Mouse (Mus musculus): ENCODE measurements around the gene 4930404N11Rik. TPM values are rescaled to one million over a fixed set of nuclear protein-coding genes. Genes with fewer than 3 reads are reported as not detected.

4930404N11Rik gene
- polyA plus RNA-seq, 1 experiment from 2014 or later: 1.2 TPM

DNA sequence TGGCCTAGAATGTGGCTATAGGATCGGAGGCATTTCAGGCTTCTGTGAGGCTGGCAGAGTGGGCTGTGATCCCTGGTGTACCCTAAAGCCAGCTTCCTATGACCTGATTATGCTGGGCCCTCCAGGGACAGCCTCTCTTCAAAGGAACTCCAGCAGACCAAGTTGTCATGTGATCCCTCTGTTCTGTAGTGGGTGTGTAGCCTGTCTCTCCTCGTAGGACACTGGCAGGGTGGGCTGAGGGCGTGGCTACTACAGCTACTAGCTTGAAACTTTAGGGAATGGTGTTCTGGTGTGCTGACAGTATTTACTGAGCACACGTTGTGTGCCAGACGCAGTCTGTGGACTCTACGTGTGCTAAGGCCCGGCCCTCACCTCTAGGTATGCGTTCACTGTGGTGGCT lies 4.9 kb downstream of the 4930404N11Rik start:
- Histone ChIP-seq H3K27ac (no peak overlapping the region), H3K9ac (0 out of 2 replicates have a peak overlapping the region, but pooled peaks have one; percentile 44), H3K4me1 (peaks cover 61% of the 10 kb centered on the region), H3K36me3 (peaks cover 30% of the 10 kb centered on the region), H3K27me3 (peaks cover 33% of the 10 kb centered on the region), H3K9me3 (no peaks in the 10 kb centered on the region), H3K4me2 (no peak overlapping the region), H3K4me3 (no peak overlapping the region)
- ATAC-seq (ENCODE audit: insufficient number of reproducible peaks, insufficient read depth, low FRiP score, low TSS enrichment, low read depth): no peak
- WGBS: 63% methylated on average over 8 of the region's 8 CpGs

DNA sequence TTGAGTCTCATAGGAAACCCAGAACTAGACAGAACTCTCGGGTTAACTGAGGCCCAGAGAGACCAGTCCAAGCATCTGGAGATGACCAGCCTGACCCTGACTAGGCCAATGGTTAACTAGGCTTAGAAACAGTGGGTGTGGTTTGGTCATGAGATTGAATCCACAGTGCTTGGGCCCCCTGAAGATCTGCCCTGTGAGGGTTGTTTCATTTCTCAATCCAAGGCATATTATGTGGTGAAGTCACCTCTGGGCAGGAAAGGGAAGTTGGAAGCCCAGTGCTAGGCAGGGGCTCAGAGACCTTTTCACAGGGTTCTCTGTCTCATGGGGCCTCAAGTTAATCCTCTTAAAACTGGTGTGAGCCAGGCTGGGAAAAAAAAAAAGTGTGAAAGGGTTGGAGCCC lies 6.8 kb downstream of the 4930404N11Rik start:
- Histone ChIP-seq H3K27me3 (peaks cover 15% of the 10 kb centered on the region), H3K4me2 (peak overlapping the region; percentile 98), H3K4me1 (peaks cover 55% of the 10 kb centered on the region), H3K9ac (peak overlapping the region; percentile 84), H3K4me3 (peak overlapping the region; percentile 78), H3K36me3 (peaks cover 30% of the 10 kb centered on the region), H3K9me3 (no peaks in the 10 kb centered on the region), H3K27ac (0 out of 2 replicates have a peak overlapping the region, but pooled peaks have one; percentile 11)
- no peak for ATAC-seq (ENCODE audit: insufficient number of reproducible peaks, insufficient read depth, low FRiP score, low TSS enrichment, low read depth)
- 62% methylated on average over 1 of the region's 1 CpGs for WGBS

DNA sequence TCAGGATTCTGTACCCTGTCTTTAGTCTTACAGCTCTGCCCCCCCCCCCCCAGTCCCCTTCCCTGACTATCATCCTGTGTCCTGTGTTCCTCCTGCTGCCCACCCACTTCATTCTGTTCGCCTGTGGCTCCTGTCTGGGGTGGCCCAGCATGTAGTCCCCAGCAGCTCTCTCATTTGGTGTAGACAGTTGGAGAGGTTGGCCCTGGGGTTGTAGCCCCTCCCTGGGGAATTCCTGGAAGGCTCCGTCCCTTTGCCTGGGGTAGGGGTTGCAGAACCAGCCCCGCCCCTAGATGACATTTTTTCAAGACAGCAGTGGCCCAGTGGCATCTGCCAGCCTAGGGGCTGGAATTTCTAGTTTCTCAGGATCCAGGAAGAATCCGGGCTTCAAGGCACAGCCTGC lies 7.4 kb downstream of the 4930404N11Rik start:
- H3K36me3 ChIP-seq: peaks cover 28% of the 10 kb centered on the region
- WGBS: 30% methylated on average over 4 of the region's 4 CpGs
- H3K9me3 ChIP-seq: no peaks in the 10 kb centered on the region
- H3K4me3 ChIP-seq: peak overlapping the region; percentile 78
- peaks cover 49% of the 10 kb centered on the region for H3K4me1 ChIP-seq
- no peak; the same call in 1 of the 2 replicates for ATAC-seq (ENCODE audit: insufficient number of reproducible peaks, insufficient read depth, low FRiP score, low TSS enrichment, low read depth)
- H3K4me2 ChIP-seq: peak overlapping the region; percentile 98
- H3K27me3 ChIP-seq: peaks cover 8% of the 10 kb centered on the region
- peak overlapping the region; percentile 84 for H3K9ac ChIP-seq
- H3K27ac ChIP-seq: no peak overlapping the region

DNA sequence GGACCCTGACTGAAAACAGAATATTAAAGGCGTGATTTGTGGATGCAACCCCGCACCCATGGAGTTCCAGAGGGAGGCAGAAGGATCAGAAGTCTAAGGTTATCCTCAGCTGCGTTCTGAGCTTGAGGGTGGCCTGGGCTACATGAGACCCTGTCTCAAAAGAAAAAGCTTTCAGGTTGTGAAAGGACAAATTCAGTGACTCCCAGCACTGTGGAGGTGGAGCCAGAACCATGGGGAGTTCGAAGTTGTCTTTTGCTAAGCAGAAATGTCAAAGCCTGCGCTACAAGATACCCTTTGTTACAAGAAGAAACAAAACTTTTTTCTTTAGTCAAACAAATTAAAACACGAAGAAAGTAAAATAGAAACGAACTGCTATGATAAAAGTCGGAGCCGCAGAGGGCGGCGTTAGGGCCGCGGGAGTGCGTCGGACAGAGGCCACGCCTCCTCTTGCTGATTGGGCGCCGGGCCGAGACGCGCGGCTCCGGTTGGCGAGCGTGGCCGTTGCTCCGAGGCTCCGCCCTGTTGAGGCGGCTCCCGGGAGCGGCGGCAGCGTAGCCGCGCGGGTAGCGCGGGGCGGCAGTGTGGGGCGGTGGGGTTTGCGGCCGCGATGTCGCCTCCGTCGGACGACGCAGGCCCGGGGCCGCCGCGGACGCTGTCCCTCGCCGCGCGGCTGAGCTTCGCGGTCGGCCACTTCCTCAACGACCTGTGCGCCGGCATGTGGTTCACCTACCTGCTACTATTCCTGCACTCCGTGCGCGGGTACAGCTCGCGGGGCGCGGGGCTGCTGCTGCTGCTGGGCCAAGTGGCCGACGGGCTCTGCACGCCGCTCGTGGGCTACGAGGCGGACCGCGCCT lies 8.4 kb downstream of the 4930404N11Rik start, which contains the start of gene Mfsd12:
Mfsd12 (plus strand) TSS at position 501 of the 854 bp plus-strand sequence.
- H3K4me1 ChIP-seq: peaks cover 43% of the 10 kb centered on the region
- 2% methylated on average over 79 of the region's 79 CpGs for WGBS
- peak within 1 kb of the TSS; percentile 84 for H3K9ac ChIP-seq
- H3K36me3 ChIP-seq: peaks cover 18% of the 10 kb centered on the region
- H3K9me3 ChIP-seq: no peaks in the 10 kb centered on the region
- no peaks in the 10 kb centered on the region for H3K27me3 ChIP-seq
- peak within 1 kb of the TSS; percentile 98 for H3K4me2 ChIP-seq
- H3K27ac ChIP-seq: no peak within 1 kb of the TSS
- H3K4me3 ChIP-seq: peak within 1 kb of the TSS; percentile 78
- peak; percentile 80 for ATAC-seq (ENCODE audit: insufficient number of reproducible peaks, insufficient read depth, low FRiP score, low TSS enrichment, low read depth)

DNA sequence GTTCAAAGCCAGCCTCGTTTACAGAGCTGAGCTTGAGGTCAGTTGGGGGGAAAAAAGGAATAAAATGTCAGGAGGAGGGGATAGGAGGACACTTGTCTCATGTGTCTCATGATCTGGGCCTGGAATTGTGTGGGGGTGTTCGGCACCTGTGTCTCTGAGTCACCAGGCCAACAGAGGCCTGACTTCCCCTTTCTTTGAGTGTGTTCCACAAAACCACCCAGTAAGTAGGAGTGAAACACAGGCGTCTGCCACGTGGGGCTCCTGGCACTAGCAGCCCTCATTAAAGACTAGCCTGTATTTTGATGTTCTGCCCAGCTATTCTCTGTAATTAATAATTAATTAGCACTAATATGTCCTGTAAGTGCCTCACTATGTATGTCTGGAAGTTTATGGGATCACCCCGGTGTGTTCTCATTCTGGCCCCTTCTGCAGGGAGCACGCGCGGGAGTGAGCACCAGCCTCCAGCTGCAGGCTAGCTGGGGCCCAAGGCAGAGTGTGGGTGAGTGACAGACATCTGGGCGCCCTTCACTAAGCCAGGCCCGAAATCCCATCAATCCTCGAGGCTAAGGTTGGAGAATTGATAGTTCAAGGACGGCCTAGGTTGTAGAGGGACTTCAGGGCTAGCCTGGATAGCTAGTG lies 9.1 kb downstream of the 4930404N11Rik start:
- Histone ChIP-seq H3K9ac (no peak overlapping the region; the same call in 1 of the 2 replicates), H3K4me2 (peak overlapping the region; percentile 98; the same call in 1 of the 2 replicates), H3K27me3 (no peaks in the 10 kb centered on the region), H3K4me1 (peaks cover 48% of the 10 kb centered on the region), H3K27ac (no peak overlapping the region), H3K9me3 (no peaks in the 10 kb centered on the region), H3K4me3 (peak overlapping the region; percentile 78), H3K36me3 (peaks cover 11% of the 10 kb centered on the region)
- ATAC-seq (ENCODE audit: insufficient number of reproducible peaks, insufficient read depth, low FRiP score, low TSS enrichment, low read depth): no peak
- 53% methylated on average over 12 of the region's 12 CpGs for WGBS

DNA sequence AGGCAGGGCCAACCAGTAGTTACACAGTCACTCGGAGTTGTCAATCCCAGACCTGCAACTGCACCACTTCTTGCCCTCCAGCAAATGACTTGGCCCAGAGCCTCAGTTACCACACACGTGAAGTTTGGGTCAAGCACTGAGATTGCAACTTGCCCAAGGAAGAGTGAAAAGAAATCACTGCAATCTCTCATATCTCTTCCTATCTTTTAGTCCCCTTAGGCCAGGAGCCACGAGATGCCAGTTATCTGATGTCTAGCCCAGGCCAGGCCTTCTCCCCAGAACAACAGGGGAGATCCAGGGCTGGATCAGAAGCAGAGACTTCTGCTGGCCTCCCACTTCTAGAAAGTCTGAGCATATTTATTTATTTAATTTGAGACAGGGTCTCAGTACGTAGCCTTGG lies 10.1 kb downstream of the 4930404N11Rik start:
- no peak overlapping the region for H3K4me3 ChIP-seq
- no peak for ATAC-seq (ENCODE audit: insufficient number of reproducible peaks, insufficient read depth, low FRiP score, low TSS enrichment, low read depth)
- WGBS: 62% methylated on average over 4 of the region's 4 CpGs
- H3K4me2 ChIP-seq: no peak overlapping the region
- no peak overlapping the region for H3K9ac ChIP-seq
- peaks cover 6% of the 10 kb centered on the region for H3K36me3 ChIP-seq
- H3K9me3 ChIP-seq: no peaks in the 10 kb centered on the region
- H3K4me1 ChIP-seq: peaks cover 44% of the 10 kb centered on the region
- no peaks in the 10 kb centered on the region for H3K27me3 ChIP-seq
- H3K27ac ChIP-seq: no peak overlapping the region

DNA sequence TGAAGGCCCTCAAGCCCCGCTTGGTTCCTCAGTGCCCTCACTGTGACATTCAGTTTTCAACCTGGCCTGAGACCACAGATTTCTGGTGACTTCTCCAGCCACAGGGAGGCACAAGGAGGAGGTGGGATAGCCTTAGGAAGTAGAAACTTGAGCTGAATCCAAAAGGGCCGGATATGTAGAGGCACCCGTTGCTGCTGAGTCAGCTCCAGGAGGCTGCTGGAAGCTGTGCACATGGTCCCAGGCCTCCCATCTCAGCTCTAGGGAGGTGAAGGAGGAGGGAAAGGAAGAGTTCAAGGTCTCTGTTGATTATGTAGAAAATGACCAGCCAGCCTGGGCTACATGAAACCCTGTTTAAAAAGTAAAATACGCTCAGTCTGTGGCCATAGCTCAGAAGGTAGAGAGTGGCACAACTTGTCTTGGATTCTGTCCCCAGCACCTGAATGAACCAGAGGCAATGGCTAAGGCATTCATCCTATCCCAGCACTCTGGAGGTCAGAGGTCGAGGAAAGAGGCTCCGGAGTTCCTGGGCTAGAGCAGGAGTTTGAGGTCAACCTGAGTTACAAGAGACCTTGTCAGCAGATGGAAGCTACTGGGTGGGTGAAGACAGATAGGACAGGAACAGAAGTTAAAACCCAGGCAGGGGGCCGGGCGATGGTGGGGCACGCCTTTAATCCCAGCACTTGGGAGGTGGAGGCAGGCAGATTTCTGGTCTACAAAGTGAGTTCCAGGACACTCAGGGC lies 10.7 kb downstream of the 4930404N11Rik start:
- Histone ChIP-seq H3K27ac (no peak overlapping the region; the same call in 1 of the 2 replicates), H3K4me1 (peaks cover 42% of the 10 kb centered on the region), H3K4me3 (no peak overlapping the region), H3K27me3 (no peaks in the 10 kb centered on the region), H3K36me3 (peaks cover under 1% of the 10 kb centered on the region; the same call in 1 of the 2 replicates), H3K4me2 (no peak overlapping the region), H3K9me3 (no peaks in the 10 kb centered on the region), H3K9ac (0 out of 2 replicates have a peak overlapping the region, but pooled peaks have one; percentile 49)
- 53% methylated on average over 9 of the region's 9 CpGs for WGBS
- ATAC-seq (ENCODE audit: insufficient number of reproducible peaks, insufficient read depth, low FRiP score, low TSS enrichment, low read depth): no peak

DNA sequence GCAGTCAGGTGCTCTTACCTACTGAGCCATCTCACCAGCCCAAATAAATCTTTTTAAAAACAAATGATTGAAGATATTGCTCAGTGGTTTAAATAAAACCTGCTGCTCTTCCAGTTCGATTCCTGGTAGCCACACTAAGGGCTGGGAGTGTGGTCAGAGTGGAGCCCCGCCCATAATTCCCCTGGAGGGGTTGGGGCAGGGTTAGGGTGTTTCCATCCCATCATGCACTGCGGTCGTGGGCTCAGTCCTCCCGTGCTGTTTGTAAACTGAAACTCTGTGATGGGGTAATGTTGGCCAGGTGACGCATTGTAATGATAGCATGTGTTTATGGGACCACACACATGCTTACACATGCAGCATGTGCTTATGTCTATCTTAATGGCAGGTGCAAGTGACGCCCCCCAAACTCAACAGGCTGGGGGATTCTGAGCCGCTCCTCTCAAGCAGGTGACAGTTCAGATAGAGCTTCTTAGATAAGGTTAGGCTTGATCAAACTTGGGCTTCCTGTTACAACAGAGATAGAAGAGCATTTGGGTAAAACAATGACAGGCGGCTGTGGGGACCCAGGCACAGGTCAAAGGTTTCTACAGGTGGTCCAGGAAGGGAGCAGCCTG lies 13.8 kb downstream of the 4930404N11Rik start:
- no peak overlapping the region for H3K4me2 ChIP-seq
- peaks cover 12% of the 10 kb centered on the region; the same call in 1 of the 2 replicates for H3K27me3 ChIP-seq
- peaks cover 44% of the 10 kb centered on the region for H3K4me1 ChIP-seq
- 22% methylated on average over 9 of the region's 9 CpGs for WGBS
- peaks cover 17% of the 10 kb centered on the region for H3K36me3 ChIP-seq
- no peak overlapping the region for H3K9ac ChIP-seq
- no peak for ATAC-seq (ENCODE audit: insufficient number of reproducible peaks, insufficient read depth, low FRiP score, low TSS enrichment, low read depth)
- H3K27ac ChIP-seq: no peak overlapping the region
- no peaks in the 10 kb centered on the region for H3K9me3 ChIP-seq
- H3K4me3 ChIP-seq: no peak overlapping the region

DNA sequence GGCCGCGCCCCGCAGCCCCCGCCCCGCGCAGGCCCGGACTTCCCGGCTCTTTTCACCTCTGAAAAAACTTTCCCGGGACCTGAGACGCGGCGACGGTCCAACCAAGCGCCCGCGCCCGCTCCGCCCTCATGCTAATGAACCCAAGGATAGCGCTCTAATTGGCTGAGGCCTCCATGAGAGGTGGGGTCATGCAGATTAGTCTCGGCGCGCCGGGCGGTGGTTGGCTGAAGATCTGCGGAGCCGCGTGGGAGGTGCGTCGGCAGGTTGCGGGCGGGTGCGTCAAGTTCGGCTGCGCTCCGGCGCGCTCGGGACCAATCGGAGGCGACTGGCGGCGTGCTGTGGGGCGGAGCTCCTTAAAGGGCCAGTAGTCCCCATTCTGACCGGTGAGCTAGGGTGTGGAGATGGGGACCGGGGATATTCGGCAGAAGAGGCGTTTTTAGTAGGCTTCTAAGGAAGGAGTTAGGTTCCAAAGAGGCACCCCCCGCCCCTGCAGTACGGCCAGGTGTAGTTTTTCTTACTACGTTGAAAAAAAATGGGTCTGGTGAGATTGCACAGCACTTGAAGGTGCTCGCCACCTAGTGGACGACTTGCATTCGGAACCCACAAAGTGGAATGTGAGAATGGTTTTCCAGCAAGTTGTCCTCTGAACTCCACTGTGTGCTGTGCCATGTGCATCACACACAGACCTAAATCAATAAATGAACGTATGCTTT lies 15.1 kb downstream of the 4930404N11Rik start, which contains the start of gene Hmg20b:
Hmg20b (minus strand) TSS at position 130 of the 713 bp plus-strand sequence.
- H3K27me3 ChIP-seq: peaks cover 23% of the 10 kb centered on the region
- H3K4me3 ChIP-seq: peak within 1 kb of the TSS; percentile 82
- ATAC-seq (ENCODE audit: insufficient number of reproducible peaks, insufficient read depth, low FRiP score, low TSS enrichment, low read depth): peak; percentile 92
- H3K36me3 ChIP-seq: peaks cover 23% of the 10 kb centered on the region
- H3K4me2 ChIP-seq: peak within 1 kb of the TSS; percentile 92
- peak within 1 kb of the TSS; percentile 93 for H3K9ac ChIP-seq
- peaks cover 46% of the 10 kb centered on the region for H3K4me1 ChIP-seq
- WGBS: under 1% methylated on average over 54 of the region's 54 CpGs
- peak within 1 kb of the TSS; percentile 73 for H3K27ac ChIP-seq
- no peaks in the 10 kb centered on the region for H3K9me3 ChIP-seq

DNA sequence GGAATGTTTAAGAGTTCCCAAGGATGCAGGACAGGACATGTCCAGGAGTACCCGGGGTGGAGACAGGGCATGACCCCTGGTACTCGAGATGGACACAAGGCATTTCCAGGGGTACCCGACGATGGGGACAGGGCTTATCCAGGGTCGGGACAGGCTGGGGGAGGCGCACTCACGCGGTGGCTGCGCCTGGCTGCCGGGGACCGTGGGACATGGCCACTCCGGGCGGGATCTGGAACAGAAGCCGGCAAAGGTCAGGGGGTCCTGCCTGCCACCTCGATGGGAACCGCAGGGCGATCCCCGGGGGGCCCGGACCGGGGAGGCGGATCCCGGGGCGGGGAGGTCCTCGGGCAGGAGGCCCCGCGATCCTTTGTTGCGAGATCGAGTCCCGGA lies 15.7 kb downstream of the 4930404N11Rik start:
- no peaks in the 10 kb centered on the region for H3K9me3 ChIP-seq
- WGBS: under 1% methylated on average over 25 of the region's 29 CpGs
- H3K4me3 ChIP-seq: peak overlapping the region; percentile 82
- peak; percentile 2; the same call in 1 of the 2 replicates for ATAC-seq (ENCODE audit: insufficient number of reproducible peaks, insufficient read depth, low FRiP score, low TSS enrichment, low read depth)
- peaks cover 46% of the 10 kb centered on the region for H3K4me1 ChIP-seq
- peak overlapping the region; percentile 93 for H3K9ac ChIP-seq
- H3K36me3 ChIP-seq: peaks cover 27% of the 10 kb centered on the region
- peak overlapping the region; percentile 73; the same call in 1 of the 2 replicates for H3K27ac ChIP-seq
- H3K27me3 ChIP-seq: peaks cover 28% of the 10 kb centered on the region
- H3K4me2 ChIP-seq: peak overlapping the region; percentile 92

All from embryonic facial prominence, embryonic 13.5 days (tissue).